Mouse (Mus musculus) heart, adult 9 months (tissue): Measurements from ENCODE around the gene Shcbp1l.
A peak's percentile ranks its signal among the peaks of the same experiment; 100 is the strongest.
"Not testable (repeated sequence)": the region's sequence is repeated elsewhere in the genome, so short reads cannot be mapped to it uniquely, and the experiment has no call there.

ENCODE experiments used
- DNase-seq, 2 experiments: peaks; one replicate each; pipeline ENCODE4 v3.0.0; 2022; ENCODE audit warnings: low spot score in 2 of 2

Gene Shcbp1l

DNA sequence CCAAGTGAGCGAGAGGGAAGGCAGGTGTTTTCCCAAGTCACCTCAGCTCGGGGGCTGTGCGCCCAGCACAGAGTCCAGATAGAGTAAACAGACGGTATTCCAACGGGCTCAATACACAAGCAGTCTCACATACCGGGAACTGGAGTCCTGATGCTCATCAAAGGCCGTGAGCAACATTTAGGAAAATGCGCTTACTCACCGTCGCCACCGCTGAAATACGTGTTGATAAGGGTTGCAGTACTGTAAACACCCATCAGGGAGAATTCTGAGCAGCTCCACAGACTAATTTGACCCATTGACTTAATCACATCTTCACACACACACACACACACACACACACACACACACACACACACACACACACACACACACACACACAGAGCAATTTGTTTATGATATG lies 691 bp upstream of the Shcbp1l start:
- DNase-seq, result no peak

DNA sequence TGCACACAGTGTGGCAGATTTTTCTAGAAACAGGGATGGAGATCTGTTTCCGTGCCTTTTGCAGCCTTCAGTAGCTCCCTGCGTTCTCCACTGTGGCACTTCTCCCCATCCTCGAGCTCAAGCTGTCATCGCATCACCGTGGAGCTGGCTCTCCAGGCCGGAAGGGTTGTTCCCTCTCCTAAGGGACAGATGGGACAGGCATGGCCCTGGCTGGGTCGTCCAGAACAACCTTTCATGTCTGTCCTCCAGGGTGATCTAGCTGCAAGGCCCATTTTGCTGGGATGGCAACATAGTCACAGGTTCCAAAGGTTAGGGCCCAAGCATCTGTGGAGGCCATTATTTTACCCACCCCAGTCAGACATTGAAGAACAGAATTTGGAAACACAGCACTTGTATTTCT lies 6.2 kb downstream of the Shcbp1l start:
- DNase-seq, result no peak

DNA sequence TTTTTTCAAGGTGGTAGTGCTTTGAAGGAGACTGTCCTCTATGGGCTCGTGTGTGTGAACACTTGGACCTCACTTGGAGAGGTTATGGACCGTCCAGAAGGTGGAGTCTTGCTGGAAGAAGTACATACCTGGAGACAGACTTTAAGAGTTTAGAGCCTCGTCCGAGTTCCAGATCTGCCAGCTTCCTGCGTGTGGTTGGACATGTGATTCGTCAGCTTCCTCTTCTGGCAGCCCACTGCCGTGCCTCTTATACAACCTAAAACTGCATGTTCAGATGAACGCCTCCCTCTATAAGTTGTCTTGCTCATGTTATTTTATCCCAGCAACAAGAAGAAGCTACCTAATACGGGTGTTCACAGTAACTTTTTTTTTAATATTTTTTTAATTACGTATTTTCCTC lies 6.7 kb downstream of the Shcbp1l start:
- DNase-seq, result no peak

DNA sequence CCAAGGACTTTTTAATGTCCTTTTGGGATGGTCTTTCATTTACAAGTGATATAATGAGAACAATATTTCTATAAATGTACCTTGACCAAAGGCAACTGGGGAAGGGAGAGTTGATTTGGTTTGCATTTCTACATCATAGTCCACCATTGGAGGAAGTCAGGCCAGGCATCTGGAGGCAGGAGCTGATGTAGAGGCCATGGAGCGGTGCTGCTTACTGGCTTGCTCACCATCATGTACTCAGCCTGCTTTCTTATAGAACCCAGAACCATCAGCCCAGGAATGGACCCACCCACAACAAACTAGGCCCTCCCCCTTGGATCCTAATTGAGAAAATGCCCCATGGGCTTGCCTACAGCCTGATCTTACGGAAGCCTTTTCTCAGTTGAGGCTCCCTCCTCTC lies 7.4 kb downstream of the Shcbp1l start:
- no peak for DNase-seq

DNA sequence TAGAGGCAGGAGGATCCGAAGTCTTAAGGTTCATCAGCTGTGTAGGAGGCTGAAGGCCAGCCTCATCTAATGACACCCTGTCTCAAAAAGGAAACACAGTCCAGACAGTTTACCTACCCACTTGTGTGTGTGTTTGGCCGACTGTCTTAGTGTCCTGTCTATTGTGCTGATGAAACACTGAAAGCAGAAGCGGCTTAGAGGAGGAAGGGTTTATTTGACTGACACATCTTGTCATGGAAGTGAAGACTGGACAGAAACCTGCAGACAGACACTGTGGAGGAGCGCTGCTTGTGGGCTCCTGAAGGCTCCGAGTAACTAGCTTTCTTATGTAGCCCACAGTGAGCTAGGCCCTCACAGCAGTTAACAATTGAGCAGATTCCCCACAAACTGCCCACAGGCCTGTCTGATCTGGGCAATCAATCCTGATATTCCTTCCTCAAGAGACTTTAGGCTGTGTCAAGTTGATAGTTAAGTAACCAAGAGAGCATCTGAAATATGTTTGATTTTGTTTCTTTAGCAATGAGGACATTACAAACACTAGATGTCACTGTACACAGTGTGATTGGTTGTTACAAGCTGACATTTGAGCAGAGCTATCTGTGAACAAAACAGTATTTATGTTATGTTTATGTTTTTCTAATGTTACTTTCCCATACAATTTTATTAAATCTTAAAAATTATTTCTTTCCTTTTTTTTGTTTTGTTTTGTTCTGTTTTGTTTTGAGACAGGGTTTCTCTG lies 9.1 kb downstream of the Shcbp1l start:
- no peak for DNase-seq

- DNase-seq, result no peak
Measured at GRCm38 (mm10) chr1:153437536-153437935, 12.6 kb downstream of the Shcbp1l start.

DNA sequence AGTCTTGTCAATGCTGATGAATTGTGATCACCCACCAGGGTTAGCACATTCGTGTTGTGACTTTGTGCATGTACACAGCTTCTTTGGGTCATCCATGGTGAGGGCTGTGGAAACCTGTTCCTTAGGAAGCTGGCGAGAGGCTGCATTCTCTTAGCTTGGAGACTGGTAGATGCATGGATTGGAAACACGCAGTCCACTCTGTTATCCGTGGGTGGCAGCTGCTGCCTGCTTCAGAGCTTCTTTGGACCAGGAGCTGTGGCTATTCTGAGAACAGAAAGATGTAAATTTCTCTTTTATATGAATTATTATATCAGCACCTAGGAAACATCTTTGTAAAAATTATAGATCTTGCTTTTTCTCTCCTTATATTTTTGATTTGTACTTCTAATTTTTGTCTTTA lies 15.8 kb downstream of the Shcbp1l start:
- DNase-seq, result no peak

DNA sequence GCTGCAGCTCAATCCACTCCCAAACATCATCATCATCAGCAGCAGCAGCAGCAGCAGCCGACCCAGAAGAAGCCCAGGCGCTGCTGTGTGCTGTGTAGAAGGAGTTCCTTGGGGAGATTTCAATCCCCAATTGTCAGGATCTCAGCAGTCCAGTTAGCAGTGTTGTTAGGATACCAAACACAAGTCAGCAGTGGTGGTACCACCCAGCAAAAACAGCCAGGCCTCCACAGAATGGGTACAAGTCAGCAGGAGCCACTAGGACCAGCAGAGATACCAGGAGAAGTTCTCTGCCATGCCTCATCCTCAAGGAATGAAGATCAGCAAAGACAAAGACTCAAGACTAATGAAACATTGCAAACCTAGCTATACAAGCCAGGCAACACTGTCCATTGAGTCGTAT lies 16.7 kb downstream of the Shcbp1l start:
- DNase-seq, result no peak

DNA sequence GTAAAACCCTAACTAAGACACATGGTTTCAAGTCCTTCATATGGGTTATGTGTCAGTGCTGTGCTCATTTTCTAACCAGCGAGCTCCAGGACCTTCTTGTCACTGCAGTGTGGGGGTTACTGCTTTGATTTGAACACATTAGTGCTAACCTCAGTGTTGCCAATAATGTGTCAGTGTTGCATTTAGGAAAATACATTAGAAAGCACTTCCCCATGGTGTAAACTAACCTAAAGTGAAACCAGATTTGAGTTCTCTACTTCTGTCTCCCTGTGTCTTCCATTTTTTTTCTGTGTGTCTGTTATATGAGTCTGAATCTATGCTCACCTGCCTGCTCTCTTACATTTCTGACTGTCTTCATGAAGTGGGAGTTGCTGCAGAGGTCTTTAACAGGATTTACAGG lies 18.1 kb downstream of the Shcbp1l start:
- no peak for DNase-seq

GRCm38 (mm10) chr1:153443632-153444031 lies 18.7 kb downstream of the Shcbp1l start:
- DNase-seq, result no peak

GRCm38 (mm10) chr1:153446120-153446831 lies 21.3 kb downstream of the Shcbp1l start:
- DNase-seq, result no peak

DNA sequence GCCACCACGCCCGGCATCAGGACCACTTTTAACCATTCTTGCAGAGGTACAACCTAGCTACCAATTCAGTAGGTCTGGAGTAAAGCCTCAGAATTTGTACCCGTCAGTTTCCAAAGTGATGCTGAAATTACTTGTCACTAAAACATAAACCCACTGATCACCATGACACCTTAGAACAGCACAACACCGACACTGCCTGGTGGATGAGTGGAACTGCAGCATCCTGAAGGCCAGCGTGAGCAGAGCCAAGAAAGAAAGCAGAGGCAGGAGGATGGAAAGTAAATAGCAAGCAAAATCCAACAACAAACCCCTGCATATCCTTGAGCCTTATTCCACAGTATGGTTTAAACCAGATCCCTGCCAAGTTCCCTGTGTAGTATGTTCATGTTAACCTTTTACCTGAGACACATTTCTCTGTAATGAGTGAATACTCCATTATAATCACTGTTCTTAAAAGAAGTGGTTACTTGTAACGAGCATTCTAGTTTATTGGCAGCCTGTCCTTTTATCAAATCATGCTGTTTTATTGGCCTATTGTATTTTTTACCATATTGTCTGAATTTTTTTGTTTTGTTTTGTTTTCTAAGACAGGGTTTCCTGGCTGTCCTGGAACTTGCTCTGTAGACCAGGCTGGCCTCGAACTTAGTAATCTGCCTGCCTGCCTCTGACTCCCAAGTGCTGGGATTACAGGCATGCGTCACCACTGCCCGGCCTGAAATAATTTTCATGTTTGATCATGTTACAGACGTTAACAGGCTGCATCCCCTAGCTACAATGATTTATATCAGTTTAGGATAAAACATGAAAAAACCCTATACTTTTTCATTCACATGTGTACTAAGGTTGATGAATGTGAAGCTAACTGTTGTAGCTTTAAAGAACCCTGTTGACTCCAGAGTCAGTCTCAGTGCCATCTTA lies 26.5 kb downstream of the Shcbp1l start:
- no peak for DNase-seq

DNA sequence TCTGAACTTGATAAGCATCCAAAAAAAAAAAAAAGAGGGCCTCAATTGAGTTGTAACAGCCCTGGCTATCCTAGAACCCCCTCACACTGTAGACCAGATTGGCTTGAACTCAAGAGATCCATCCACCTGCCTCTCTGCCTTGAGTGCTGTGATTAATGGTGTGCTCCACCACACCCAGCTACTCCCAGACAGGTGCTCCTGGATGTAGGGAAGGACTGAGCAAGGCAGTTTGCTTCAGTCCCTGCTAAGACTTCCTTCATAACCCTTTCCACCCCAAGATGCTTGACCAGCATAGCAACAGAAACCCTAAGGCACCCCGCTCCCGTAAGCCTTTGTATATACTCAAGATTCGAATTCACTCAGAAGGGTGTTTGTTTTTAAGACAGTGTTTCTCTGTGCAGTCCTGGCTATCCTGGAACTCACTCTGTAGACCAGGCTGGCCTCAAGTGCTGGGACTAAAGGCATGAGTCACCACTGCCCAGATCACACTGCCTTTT lies 28.2 kb downstream of the Shcbp1l start:
- DNase-seq, result no peak

- DNase-seq, result no peak
Measured at GRCm38 (mm10) chr1:153456137-153456536, 31.2 kb downstream of the Shcbp1l start.

DNA sequence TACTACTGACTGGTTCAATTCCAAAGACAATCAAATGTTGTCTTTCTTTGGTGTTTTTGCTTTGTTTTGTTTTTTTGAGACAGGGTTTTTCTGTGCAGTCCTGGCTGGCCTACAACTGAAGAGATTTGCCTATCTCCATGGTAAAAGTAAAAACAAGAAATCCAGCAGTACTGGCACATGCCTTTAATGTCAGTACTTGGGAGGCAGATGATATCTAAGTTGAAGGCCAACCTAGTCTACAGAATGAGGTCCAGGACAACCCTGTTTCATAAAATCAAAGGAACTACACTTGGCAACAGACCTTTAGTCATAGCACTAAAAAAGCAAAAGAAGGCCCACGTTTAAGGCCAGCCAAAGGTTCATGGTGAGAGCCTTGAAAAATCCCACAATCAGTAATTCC lies 36.8 kb downstream of the Shcbp1l start:
- no peak for DNase-seq

- no peak for DNase-seq
Measured at GRCm38 (mm10) chr1:153479296-153479695, 54.3 kb downstream of the Shcbp1l start.

- no peak for DNase-seq
Measured at GRCm38 (mm10) chr1:153480386-153481024, 55.5 kb downstream of the Shcbp1l start.

- DNase-seq, result no peak
Measured at GRCm38 (mm10) chr1:153481025-153481412, 56.1 kb downstream of the Shcbp1l start.

DNA sequence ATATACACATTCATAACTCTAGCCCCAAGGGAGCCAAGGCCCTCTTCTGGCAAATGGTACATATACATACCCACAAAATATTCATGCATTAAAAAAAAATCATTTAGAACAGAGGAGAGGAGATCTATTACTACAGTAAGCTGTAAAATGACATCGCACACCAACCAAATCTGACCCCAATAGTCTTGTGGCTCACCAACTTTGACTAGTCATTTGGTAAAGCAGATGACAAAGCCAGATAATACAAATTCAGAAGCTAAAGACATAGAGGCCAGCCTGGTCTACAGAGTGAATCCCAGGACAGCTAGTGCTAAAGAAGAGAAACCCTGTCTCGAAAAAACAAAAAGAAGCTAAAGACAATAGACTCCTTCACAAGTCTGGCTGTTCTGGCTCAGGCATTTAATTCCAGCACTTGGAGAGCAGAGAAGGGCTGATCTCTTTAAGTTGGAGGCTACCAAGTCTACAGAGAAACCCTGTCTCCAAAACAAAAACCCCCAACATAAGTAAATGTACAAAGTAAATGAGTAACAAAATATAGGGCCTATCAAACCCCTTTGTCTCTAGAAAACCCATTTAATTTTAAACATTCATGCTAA lies 60.3 kb downstream of the Shcbp1l start:
- no peak for DNase-seq

DNA sequence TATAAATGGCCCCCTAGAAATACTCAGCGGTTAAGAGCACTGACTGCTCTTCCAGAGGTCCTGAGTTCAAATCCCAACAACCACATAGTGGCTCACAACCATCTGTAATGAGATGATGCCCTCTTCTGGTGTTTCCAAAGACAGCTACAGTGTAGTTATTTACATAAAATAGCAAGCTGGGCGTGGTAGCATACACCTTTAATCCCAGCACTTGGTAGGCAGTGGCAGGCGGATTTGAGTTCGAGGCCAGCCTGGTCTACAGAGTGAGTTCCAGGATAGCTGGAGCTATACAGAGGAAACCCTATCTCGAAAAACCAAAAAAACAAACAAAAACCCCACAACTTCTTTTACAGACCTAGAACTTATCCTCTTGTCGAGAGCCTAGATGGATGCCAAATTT lies 61.2 kb downstream of the Shcbp1l start:
- DNase-seq, result not testable (repeated sequence)

DNA sequence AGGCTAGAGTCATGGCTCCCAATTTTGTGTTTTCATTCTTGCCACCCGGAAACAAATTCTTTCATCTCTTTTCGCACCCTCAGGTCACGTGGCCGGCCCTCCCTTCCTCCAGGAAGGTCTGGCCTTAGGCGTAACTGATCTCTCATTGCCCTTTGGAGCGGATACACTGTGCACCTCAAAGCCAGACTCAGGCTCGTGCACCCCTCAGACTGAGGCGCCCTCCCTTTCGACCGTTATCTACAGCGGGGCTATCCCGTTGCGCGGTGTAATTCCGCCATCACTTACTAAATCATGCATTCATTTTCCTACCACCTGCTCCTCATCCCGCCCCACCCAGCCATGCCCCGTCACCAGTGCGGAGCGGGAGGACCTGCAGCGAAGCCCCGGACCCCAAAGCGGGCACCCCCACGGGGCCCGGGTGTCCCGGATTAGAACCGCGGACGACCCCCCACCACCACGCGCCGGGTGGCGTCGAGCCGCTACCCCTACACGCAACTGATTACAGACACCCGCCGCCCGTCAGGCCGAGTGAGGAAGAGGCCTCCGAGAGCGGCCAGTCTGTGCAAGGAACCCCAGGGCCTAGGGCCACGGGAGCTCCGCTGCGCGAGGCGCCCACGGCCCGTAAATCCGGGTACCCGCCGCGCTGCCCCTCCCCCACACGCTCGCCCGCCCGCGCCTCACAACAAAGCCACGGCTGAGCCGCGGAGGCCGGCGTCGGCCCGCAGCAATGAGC lies 62.0 kb downstream of the Shcbp1l start:
- peak; percentile 27 to 48 for DNase-seq
